Mouse (Mus musculus) small intestine, adult 2 months (tissue): Measurements from ENCODE around the gene Smtnl1. TPM values are rescaled to one million over a fixed set of nuclear protein-coding genes. Genes with fewer than 3 reads are reported as not detected.

Experiments
- H3K27ac ChIP-seq: fragments of 200-500 bp; 2 replicates; pipeline ENCODE4 v1.5.1; 2012; ENCODE audit warnings: low read depth, low read length, control low read depth, inconsistent platforms; ENCODE audit not compliant: insufficient read depth
- H3K27me3 ChIP-seq: fragments of 200-500 bp; 2 replicates; pipeline ENCODE4 v1.6.1; 2012; ENCODE audit warnings: mild to moderate bottlenecking, moderate library complexity, low read length, inconsistent platforms; ENCODE audit not compliant: control insufficient read depth, insufficient read depth
- H3K36me3 ChIP-seq: fragments of 200-500 bp; 2 replicates; pipeline ENCODE4 v1.6.1; 2012; ENCODE audit warnings: mild to moderate bottlenecking, low read length, control low read depth, inconsistent platforms; ENCODE audit not compliant: control insufficient read depth, insufficient read depth
- H3K4me1 ChIP-seq: fragments of 200-500 bp; 2 replicates; pipeline ENCODE4 v1.6.1; 2012; ENCODE audit warnings: low read length, inconsistent platforms, mixed read lengths; ENCODE audit not compliant: control insufficient read depth, insufficient read depth, insufficient read length
- H3K4me3 ChIP-seq: fragments of 200-500 bp; 2 replicates; pipeline ENCODE4 v1.5.1; 2012; ENCODE audit warnings: low read depth, mild to moderate bottlenecking, control low read depth, inconsistent platforms, low read length, moderate library complexity
- CTCF ChIP-seq: fragments of 200-500 bp; IDR thresholded peaks from 2 replicates; pipeline ENCODE4 v1.5.1; 2012; ENCODE audit warnings: low read depth, mild to moderate bottlenecking, control low read depth, inconsistent platforms, low read length, moderate library complexity, mixed read lengths; ENCODE audit not compliant: insufficient replicate concordance, insufficient read length; ENCODE audit errors: extremely low read depth
- POLR2A ChIP-seq: fragments of 200-500 bp; IDR thresholded peaks from 2 replicates; pipeline ENCODE4 v1.6.1; 2012; ENCODE audit warnings: low read depth, mild to moderate bottlenecking, control low read depth, inconsistent platforms, low read length, moderate library complexity
- WGBS: fragments of 180-500 bp; shearing (Covaris S2); methylation state at CpG from one replicate; pipeline ENCODE4 v1.1.7; 2018; 5-methylcytosine and 5-hydroxymethylcytosine counted together
- polyA plus RNA-seq: library from polyadenylated mRNA; depleted of rRNA; stranded (reverse); fragments of >200 nt; gene quantifications from 2 replicates; pipeline ENCODE4 v1.2.3, GENCODE M21; 2012; rRNA removed

Gene Smtnl1
- 0.06 TPM in 1 of 2 replicates, not detected in the other for polyA plus RNA-seq

DNA sequence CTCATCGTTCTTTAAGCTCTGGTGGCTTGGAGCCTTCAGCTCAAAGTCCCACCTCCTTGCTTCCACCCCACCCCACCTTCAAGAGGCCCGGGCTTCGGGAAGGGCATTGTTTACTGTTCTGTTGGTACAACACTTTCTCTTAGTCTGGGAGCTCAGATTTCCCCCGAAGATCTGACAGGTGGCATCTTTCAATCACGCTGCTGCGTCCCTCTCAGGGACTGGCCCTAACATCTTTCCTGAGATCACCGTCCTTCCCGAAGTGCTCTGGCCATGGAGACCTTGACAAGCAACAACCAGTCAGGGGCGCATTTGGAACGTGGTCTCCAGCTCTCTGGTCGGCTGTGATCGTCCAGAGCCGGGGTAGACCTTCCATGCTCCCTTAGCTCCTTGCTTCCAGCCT is at the start of gene Smtnl1:
Smtnl1 (minus strand) TSS at position 101 of the 400 bp plus-strand sequence.
- Histone ChIP-seq H3K36me3 (no peaks in the 10 kb centered on the region), H3K4me1 (peaks cover 6% of the 10 kb centered on the region; the same call in 1 of the 2 replicates), H3K27ac (no peak within 1 kb of the TSS), H3K4me3 (no peak within 1 kb of the TSS), H3K27me3 (0 out of 2 replicates have a peak, but pooled peaks cover 5% of the 10 kb centered on the region)
- TF ChIP-seq POLR2A (no peak), CTCF (no peak)
- 33% methylated on average over 13 of the region's 13 CpGs for WGBS

DNA sequence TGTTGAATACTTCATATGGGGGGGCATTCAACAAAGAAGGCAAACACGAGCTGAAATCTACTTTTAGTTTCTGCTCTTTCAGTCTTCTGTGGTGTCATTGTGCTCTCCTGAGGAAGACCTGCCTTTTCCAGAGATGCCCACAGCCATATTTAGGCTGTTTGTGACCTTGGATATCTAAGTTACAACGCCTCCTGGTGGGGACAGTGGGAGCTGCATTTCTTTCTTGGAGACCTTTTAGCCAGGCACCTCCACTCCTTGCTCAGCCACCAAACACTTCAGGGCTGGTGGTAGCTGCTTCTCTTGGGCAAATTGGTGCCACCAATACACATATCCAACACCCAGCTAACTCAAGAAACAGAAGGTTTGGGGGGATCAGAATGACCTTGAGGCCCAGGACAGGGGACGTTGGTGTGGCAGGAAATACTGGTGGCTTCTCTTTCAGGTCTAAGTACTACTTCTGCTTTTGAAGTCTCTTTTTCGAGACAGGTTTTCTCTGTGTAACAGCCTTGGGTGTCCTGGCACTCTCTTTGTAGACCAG is 48.2 kb upstream of the Smtnl1 start:
- H3K4me3 ChIP-seq, result no peak overlapping the region
- H3K27me3 ChIP-seq, result peaks cover 49% of the 10 kb centered on the region
- TF ChIP-seq CTCF (no peak), POLR2A (no peak)

DNA sequence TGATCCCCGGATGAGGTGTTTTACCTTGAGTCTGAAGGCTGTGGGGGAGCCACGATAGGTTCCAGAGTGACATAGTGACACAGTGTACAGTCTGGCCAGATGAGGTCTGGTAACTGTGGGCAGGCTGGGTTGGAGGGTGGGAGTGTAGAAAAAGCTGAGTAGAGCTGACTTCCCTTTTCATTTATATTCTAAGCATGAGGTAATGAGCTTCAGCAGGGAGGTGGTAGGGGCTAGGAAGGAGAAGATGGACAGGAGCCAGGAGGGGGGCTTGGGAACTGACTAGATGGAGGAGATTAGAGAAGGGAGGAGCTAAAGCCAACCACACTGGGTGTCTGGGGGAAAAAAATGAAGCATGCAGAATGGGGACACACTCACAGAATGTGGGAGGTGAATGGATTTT is 46.5 kb upstream of the Smtnl1 start:
- no peak overlapping the region for H3K4me3 ChIP-seq
- no peaks in the 10 kb centered on the region for H3K36me3 ChIP-seq
- H3K27ac ChIP-seq, result no peak overlapping the region
- H3K27me3 ChIP-seq, result peaks cover 52% of the 10 kb centered on the region
- TF ChIP-seq CTCF, result no peak
- no peak for TF ChIP-seq POLR2A
- peaks cover 10% of the 10 kb centered on the region for H3K4me1 ChIP-seq
- 56% methylated on average over 2 of the region's 2 CpGs for WGBS

More for the DNA sequence above, 48.2 kb upstream of the Smtnl1 start:
- Histone ChIP-seq H3K4me1 (peaks cover 9% of the 10 kb centered on the region), H3K36me3 (no peaks in the 10 kb centered on the region), H3K27ac (no peak overlapping the region)
- WGBS, result 51% methylated on average over 4 of the region's 4 CpGs

DNA sequence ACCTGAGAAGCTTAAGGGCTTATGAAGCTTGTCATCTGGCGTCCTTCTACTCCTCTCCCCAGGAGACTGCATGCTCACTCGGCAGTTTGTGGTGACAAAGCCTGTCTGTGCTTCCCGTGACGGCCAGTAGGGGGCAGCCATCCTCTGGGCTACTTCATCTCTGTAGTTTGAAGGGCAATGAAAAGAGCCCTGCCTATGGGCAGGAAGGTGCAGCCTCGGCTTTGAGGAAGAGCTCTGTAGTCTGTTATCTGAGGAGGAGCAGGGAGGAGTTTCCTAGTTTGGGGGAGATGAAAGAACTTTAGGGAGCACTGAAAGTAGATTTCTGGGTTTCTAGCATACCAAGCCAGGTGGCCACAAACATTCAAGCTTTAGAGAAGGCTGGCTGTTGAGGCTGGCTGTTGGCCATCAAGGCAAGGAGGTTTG is 46.1 kb upstream of the Smtnl1 start:
- WGBS, result 8% methylated on average over 5 of the region's 5 CpGs
- no peak overlapping the region for H3K27ac ChIP-seq
- H3K27me3 ChIP-seq, result peaks cover 52% of the 10 kb centered on the region
- no peaks in the 10 kb centered on the region for H3K36me3 ChIP-seq
- peaks cover 10% of the 10 kb centered on the region for H3K4me1 ChIP-seq
- H3K4me3 ChIP-seq, result no peak overlapping the region
- TF ChIP-seq POLR2A, result no peak
- TF ChIP-seq CTCF, result peak; percentile 82; the same call in 1 of the 2 replicates

DNA sequence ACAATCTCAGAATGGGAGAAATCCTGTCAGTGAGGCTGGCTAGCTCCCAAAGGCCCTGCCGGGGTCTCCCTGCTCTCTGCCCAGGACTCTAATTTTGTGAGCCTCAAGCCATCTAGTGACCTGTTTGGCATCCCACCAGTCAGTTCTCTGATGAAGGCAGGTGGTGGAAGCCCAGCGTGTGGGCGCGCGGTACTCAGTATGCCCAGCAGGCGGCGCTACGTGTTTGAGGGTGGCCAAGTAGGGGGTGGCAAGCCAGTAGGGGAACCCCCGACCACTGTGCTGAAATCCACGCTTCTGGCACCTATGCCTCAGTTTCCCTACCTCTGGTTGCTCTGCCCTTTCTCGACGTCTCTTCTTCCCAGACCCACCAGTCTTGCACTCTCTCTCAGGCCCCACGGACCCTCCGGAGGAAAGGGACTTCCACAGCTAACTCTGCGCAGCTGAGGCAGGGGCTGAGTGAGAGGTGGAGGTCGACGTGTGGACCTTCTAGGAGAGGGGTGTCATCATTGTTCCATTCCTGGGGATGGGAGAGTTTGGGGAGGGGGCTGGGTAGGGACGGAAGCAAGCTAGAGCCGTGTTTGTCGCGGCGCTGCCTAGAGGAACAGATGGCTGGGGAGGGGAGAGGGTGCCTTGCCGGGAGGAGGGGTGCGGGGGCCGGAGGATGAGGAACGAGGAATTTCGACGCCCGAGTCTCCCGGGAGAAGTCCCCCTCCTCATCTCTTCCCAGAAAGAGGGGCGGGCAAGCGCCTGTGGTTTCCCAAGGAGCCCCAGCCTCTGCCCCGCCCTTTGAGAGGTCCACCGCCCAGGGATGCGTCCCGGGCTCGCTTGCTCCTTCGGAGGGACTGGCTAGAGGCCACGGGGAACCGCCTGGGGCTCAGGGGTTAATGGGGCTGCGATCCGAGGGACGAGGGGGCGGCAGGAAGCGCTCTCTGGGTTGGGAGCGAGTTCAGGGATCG is 43.4 kb upstream of the Smtnl1 start:
- 4% methylated on average over 47 of the region's 47 CpGs for WGBS
- peak overlapping the region; percentile 7; the same call in 1 of the 2 replicates for H3K4me3 ChIP-seq
- H3K4me1 ChIP-seq, result 0 out of 2 replicates have a peak, but pooled peaks cover 3% of the 10 kb centered on the region
- peaks cover 33% of the 10 kb centered on the region for H3K27me3 ChIP-seq
- TF ChIP-seq CTCF (peak; percentile 60; the same call in 1 of the 2 replicates), POLR2A (no peak)
- no peaks in the 10 kb centered on the region for H3K36me3 ChIP-seq
- no peak overlapping the region for H3K27ac ChIP-seq

DNA sequence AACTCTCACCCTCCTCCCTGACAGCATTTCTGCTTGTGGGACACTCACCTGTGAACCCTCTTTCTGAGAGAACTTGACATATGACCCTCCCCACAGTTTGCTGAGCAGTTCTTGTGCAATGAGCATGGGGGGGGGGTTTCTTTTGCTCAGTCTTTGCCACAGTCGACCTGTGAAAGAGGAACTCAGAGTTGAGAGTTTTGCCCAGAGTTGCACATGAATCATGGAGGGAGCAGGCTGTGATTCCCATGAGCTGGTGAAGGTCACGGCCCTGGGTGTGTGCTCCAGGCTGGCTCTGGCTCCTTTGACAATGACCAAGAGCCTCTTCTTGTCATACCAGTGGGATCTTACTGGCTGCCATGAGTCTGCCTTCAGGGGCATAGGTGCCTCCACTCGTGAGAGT is 39.8 kb upstream of the Smtnl1 start:
- Histone ChIP-seq H3K36me3 (no peaks in the 10 kb centered on the region), H3K4me1 (0 out of 2 replicates have a peak, but pooled peaks cover 3% of the 10 kb centered on the region), H3K27me3 (peaks cover 17% of the 10 kb centered on the region), H3K27ac (no peak overlapping the region), H3K4me3 (no peak overlapping the region)
- TF ChIP-seq CTCF (no peak), POLR2A (no peak)
- 73% methylated on average over 3 of the region's 3 CpGs for WGBS

DNA sequence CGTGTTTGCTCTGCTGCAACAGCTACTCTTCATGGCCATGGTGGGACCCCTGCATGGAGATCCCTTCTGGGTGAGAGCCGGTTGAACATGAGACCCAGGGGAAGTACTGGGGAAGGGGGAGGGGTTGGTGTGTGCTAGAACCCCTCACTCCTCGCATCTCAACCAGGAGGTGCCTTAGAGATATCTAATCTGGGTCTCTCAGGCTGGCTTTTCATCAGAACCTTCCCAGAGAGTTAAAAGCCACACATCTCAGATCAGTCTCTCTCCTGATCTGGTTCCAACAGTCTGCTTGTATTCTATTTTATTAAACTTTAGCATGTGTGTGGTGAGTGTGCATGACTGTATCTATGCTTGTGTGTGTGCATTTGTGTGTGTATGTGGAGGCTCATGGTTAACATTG is 39.0 kb upstream of the Smtnl1 start:
- Histone ChIP-seq H3K36me3 (no peaks in the 10 kb centered on the region), H3K4me3 (no peak overlapping the region), H3K27ac (no peak overlapping the region), H3K4me1 (0 out of 2 replicates have a peak, but pooled peaks cover 3% of the 10 kb centered on the region), H3K27me3 (peaks cover 10% of the 10 kb centered on the region)
- TF ChIP-seq POLR2A (no peak), CTCF (no peak)
- 79% methylated on average over 3 of the region's 3 CpGs for WGBS
